Mouse (Mus musculus): ENCODE data around the gene Ikzf4. TPM values are rescaled to one million over a fixed set of nuclear protein-coding genes. Genes with fewer than 3 reads are reported as not detected.
"Not testable (repeated sequence)": the region's sequence is repeated elsewhere in the genome, so short reads cannot be mapped to it uniquely, and the experiment has no call there.

Gene Ikzf4
- total RNA-seq, 2 experiments from 2014 or later, result 16.2 to 16.8 TPM

GRCm38 (mm10) chr10:128621986-128622520, 23.7 kb downstream of the Ikzf4 start:
- Histone ChIP-seq H3K4me3 (no peak overlapping the region), H3K27ac (no peak overlapping the region)
- DNase-seq (ENCODE audit: extremely low spot score in 1 of 2, low spot score in 2 of 2), result no peak
- peak; percentile 3; the same call in 1 of the 2 replicates for TF ChIP-seq CTCF (IDR thresholded peaks at IDR 0.05)
- intact Hi-C loops (cut with DNase I), result no loop called here

DNA sequence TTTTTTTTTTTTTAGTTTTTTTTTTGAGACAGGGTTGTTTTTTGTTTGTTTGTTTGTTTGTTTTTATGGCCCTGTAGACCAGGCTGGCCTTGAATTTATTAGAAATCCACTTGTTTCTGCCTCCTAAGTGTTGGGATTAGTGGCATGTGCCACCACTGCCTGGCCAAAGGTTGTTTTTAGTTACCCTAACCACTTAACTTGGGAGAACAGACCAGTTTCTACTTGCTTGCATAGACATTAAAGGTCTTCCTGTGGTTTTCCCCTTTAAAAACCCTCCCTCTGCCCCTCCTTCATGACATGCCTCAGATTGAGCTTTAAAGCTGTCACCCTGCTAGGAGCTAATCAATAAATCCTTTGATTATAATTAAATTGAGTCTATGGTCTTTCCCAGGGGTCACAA, 25.6 kb downstream of the Ikzf4 start:
- Histone ChIP-seq H3K27ac (no peak overlapping the region), H3K4me3 (no peak overlapping the region)
- TF ChIP-seq CTCF (IDR thresholded peaks at IDR 0.05), result no peak
- no peak for DNase-seq (ENCODE audit: extremely low spot score in 1 of 2, low spot score in 2 of 2)
- intact Hi-C loops (cut with DNase I), result no loop called here

DNA sequence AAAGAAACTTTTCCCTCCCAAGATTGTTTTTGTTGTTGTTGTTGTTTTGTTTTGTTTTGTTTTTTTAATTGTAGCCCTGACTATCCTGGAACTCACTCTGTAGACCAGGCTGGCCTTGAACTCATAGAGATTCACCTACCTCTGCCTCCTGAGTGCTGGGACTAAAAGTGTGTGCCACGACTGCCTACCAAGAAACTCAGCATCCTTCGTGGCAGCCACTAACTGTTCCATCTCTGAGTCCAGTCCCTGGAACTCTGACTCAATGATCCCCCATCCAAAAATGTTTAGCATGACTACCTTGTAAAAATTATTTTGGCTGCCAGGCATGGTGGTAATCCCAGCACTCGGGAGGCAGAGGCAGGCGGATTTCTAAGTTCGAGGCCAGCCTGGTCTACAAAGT, 26.6 kb downstream of the Ikzf4 start:
- DNase-seq (ENCODE audit: extremely low spot score in 1 of 2, low spot score in 2 of 2); H3K27ac ChIP-seq; H3K4me3 ChIP-seq; intact Hi-C loops (cut with DNase I): not testable (repeated sequence)

DNA sequence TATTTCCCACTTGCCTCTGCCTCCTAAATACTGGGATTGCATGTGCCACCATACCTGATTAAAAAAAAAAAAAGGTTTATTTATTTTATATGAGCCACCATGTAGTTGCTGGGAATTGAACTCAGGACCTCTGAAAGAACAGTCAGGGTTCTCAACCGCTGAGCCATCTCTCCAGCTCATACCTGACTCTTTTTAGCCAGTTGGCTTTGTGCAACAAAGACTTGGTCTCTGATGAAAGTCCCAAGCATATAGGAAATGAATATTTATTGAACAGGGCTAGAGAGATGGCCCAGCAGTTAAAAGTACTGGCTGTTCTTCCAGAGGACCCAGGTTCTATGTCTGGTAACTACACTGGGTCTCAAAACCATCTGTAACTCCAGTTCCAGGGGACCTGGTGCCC, 27.2 kb downstream of the Ikzf4 start:
- Histone ChIP-seq H3K27ac (no peak overlapping the region), H3K4me3 (no peak overlapping the region)
- no peak for TF ChIP-seq CTCF (IDR thresholded peaks at IDR 0.05)
- intact Hi-C loops (cut with DNase I), result no loop called here
- DNase-seq (ENCODE audit: extremely low spot score in 1 of 2, low spot score in 2 of 2), result no peak

- intact Hi-C loops (cut with DNase I); H3K4me3 ChIP-seq; H3K27ac ChIP-seq; DNase-seq (ENCODE audit: extremely low spot score in 1 of 2, low spot score in 2 of 2): not testable (repeated sequence)
Observed at GRCm38 (mm10) chr10:128615798-128616448, 29.9 kb downstream of the Ikzf4 start.

DNA sequence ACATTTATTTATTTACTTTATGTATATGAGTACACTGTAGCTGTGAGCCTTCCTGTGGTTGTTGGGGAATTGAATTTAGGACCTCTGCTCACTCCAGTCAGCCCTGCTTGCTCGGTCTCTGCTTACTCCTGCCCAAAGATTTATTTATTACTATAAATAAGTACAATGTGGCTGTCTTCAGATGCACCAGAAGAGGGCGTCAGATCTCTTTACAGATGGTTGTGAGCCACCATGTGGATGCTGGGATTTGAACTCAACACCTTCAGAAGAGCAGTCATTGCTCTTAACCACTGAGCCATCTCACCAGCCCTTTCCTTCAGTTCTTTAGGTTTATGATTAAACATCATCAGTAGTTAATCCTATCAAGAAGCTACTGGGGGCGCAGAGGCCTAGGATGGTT, 30.9 kb downstream of the Ikzf4 start:
- no peak for DNase-seq (ENCODE audit: extremely low spot score in 1 of 2, low spot score in 2 of 2)
- TF ChIP-seq CTCF (IDR thresholded peaks at IDR 0.05), result no peak; the same call in none of the 2 replicates
- intact Hi-C loops (cut with DNase I), result loop anchor here (5.0 kb wide), 1 partner anchor 48 kb away; the partner anchor contains the start of gene Pa2g4
- no peak overlapping the region for H3K27ac ChIP-seq
- H3K4me3 ChIP-seq, result no peak overlapping the region

DNA sequence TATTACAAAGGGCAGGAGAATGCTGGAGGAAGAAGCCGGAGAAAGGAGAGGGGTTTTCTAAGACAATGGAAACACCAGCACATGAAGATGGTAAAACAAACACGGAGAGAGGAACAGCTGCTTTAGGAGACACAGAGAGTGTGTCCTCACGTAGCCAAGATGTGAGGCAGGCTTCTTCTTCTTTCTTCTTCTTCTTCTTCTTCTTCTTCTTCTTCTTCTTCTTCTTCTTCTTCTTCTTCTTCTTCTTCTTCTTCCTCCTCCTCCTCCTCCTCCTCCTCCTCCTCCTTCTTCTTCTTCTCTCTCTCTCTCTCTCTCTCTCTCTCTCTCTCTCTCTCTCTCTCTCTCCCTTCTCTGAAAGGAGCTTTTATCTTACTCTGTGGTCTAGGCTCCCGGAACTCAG, 32.0 kb downstream of the Ikzf4 start:
- H3K4me3 ChIP-seq; DNase-seq (ENCODE audit: extremely low spot score in 1 of 2, low spot score in 2 of 2); H3K27ac ChIP-seq: not testable (repeated sequence)
- intact Hi-C loops (cut with DNase I), result loop anchor here (5.0 kb wide), 1 partner anchor 47 kb away; the partner anchor contains the start of gene Pa2g4

DNA sequence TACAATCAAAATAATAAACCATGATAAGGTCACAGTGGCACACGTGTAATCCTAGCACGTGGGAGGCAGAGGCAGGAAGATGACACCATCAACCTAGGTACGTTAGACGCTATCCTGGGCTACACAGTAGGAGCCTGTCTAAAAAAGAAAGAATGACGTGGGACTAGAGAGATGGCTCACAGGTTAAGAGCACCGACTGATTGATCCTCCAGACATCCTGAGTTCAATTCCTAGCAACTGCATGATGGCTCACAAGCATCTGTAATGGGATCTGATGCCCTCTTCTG, 32.7 kb downstream of the Ikzf4 start:
- no peak overlapping the region for H3K27ac ChIP-seq
- DNase-seq (ENCODE audit: extremely low spot score in 1 of 2, low spot score in 2 of 2), result no peak
- intact Hi-C loops (cut with DNase I), result loop anchor here (5.0 kb wide), 1 partner anchor 46 kb away; the partner anchor contains the start of gene Pa2g4
- H3K4me3 ChIP-seq, result no peak overlapping the region
- TF ChIP-seq CTCF (IDR thresholded peaks at IDR 0.05), result no peak

DNA sequence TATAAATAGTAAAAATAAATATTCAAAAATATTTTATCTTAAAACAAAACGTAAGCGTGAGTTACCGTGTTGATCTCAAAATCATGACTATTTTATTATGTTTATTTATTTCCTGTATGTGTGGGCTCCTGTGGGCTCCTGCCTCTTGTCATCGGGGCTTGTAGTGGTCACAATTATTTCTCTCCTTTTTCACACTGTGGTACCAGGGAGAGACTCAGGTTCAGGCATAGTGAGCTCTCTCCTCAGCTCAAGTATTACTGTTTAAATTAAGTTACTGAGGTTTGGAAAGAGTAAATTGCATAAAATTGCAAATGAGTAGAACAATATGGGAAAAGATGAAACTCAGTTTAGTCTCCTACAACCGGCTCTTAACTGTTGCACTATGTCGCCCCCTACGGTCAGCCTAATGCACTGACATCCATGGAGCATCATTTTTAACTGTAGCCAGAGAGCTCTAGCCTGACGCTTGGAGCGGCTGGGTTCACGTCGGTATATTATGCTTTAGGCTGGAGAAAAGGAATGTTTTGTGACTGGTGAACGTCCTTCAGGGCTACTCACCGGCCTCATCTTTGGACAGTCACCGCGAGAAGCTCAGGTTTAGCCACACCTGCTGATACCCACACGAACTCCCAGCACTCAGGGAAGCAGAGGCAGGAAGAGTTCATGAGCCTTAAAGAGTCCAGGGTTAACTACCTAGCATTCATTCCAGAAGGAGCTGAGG, 33.2 kb downstream of the Ikzf4 start:
- Histone ChIP-seq H3K27ac (no peak overlapping the region), H3K4me3 (no peak overlapping the region)
- TF ChIP-seq CTCF (IDR thresholded peaks at IDR 0.05), result peak; percentile 93
- DNase-seq (ENCODE audit: extremely low spot score in 1 of 2, low spot score in 2 of 2), result peak; percentile 70 to 79
- intact Hi-C loops (cut with DNase I), result loop anchor here (5.0 kb wide), 1 partner anchor 45 kb away; the partner anchor contains the start of gene Pa2g4

- TF ChIP-seq CTCF (IDR thresholded peaks at IDR 0.05), result no peak
- DNase-seq (ENCODE audit: extremely low spot score in 1 of 2, low spot score in 2 of 2), result no peak
- H3K27ac ChIP-seq, result no peak overlapping the region
- intact Hi-C loops (cut with DNase I), result no loop called here
- H3K4me3 ChIP-seq, result no peak overlapping the region
Observed at GRCm38 (mm10) chr10:128606483-128606882, 39.3 kb downstream of the Ikzf4 start.

DNA sequence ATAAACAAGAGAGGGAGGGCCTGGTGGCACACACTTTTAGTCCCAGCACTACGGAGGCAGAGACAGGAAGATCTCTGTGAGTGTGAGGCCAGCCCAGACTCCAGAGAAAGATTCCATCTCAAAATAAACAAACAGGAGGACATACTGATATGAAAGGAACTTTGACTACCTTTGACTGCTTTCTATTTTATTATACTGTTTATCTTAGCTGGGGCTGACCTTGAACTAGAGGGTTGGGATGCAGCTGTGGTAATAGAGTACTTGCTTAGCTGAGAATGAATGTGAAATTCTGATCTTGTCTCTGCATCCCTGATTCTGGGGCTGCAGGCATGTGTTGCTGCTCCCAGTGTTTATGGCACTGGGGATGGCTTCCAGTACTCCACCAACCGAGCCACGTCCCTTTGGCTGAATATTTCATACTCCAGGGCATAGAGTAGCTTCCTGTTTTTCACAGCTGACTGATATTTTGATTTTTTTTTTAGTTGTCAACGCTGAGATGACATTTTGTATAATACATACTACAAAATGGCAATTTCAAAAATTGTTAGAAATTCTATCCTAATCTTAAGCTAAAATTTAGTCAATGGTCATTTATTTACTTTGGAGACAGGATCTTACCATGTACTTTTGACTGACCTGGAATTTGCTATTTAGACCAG, 43.2 kb downstream of the Ikzf4 start:
- TF ChIP-seq CTCF (IDR thresholded peaks at IDR 0.05), result no peak
- no peak overlapping the region for H3K4me3 ChIP-seq
- intact Hi-C loops (cut with DNase I), result no loop called here
- DNase-seq (ENCODE audit: extremely low spot score in 1 of 2, low spot score in 2 of 2), result no peak
- H3K27ac ChIP-seq, result no peak overlapping the region

GRCm38 (mm10) chr10:128601499-128601898, 44.3 kb downstream of the Ikzf4 start:
- no peak for TF ChIP-seq CTCF (IDR thresholded peaks at IDR 0.05)
- H3K27ac ChIP-seq, result no peak overlapping the region
- DNase-seq (ENCODE audit: extremely low spot score in 1 of 2, low spot score in 2 of 2), result no peak
- H3K4me3 ChIP-seq, result no peak overlapping the region
- intact Hi-C loops (cut with DNase I), result no loop called here
